Mouse (Mus musculus) right cerebral cortex, adult 2 months (tissue): ENCODE measurements around the gene Utp11.

Experiments
- DNase-seq, 2 experiments: peaks; one replicate each; pipeline ENCODE4 v3.0.0; 2021 to 2022; ENCODE audit warnings: low spot score in 2 of 2

Gene Utp11

GRCm38 (mm10) chr4:124632856-124633255 is 60.5 kb downstream of the Utp11 start:
- DNase-seq: no peak

- no peak for DNase-seq
These were observed 61.9 kb downstream of the Utp11 start for GRCm38 (mm10) chr4:124631456-124631855.
